Mouse (Mus musculus) spleen, postnatal 0 days (tissue): ENCODE data around the gene Ctf2. TPM values are rescaled to one million over a fixed set of nuclear protein-coding genes. Genes with fewer than 3 reads are reported as not detected.

Source experiments
- microRNA counts: library from miRNA; unstranded; fragments of <30 nt; microRNA quantifications from one replicate; lab custom pipeline; 2015
- polyA plus RNA-seq: library from polyadenylated mRNA; unstranded; fragments of >200 nt; fragmentation: Nextera tagmentation; extraction: Ambion mirVana; gene quantifications from 2 replicates; pipeline ENCODE4 v1.2.1, GENCODE M21; 2015

Ctf2 gene
- 0.15 and 0.26 TPM in 2 replicates for polyA plus RNA-seq

DNA sequence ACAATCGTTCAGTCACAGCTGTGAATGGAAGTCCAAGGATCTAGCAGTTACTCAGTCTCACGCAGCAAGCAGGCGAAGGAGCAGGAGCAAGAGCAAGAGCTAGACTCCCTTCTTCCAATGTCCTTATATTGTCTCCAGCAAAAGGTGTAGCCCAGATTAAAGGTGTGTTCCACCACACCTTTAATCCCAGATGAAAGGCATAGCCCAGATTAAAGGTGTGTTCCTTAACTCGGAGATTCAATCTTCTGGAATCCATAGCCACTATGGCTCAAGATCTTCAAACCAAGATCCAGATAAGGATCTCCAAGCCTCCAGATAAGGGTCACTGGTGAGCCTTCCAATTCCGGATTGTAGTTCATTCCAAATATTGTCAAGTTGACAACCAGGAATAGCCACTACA is at the start of gene Ctf2:
TSS of gene Ctf2 (minus strand) at position 101 of the 400 bp plus-strand sequence.

DNA sequence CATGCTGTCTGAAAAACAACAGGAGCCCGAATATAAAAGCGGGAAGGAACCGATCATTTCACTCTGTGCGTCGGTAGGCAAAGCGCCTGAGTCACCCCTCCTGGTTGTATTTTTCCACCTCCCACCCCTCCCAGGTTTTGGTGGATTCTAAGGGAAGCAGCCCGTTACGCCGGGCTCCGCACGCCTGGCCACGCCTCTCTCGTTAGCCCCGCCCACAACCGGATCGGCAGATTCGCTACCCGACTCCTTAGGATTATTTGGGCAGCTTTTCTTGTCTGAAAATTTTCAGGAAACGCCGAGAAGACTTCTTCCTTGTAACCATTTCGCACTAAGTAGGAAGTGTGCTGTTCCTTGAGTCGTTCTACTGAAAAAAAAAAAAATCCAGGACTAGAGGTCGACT is 44.5 kb upstream of the Ctf2 start, which contains the start of gene Setd1a:
TSS of gene Setd1a (plus strand) at position 245 of the 400 bp plus-strand sequence.

DNA sequence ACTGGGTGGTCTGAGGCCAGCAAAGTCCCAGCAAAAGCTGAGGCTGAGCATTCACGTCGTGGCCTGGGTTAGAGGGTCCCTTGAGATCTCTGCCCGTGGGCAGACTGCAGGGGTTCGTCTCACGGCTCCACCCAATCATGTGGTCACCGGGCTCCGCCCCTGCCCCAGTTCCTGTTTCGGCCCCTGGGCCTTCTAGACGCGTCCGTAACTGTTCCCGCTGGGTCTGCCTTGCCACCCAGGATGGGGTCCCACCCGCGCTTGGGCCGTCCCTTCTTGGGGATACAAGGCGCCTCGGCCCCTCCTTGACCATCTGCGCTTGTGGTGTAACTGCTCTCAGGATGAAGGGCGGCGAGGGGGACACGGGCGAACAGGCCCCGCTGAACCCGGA is 37.7 kb upstream of the Ctf2 start, which contains the start of gene Orai3:
TSS of gene Orai3 (plus strand) at position 165 of the 388 bp plus-strand sequence.

DNA sequence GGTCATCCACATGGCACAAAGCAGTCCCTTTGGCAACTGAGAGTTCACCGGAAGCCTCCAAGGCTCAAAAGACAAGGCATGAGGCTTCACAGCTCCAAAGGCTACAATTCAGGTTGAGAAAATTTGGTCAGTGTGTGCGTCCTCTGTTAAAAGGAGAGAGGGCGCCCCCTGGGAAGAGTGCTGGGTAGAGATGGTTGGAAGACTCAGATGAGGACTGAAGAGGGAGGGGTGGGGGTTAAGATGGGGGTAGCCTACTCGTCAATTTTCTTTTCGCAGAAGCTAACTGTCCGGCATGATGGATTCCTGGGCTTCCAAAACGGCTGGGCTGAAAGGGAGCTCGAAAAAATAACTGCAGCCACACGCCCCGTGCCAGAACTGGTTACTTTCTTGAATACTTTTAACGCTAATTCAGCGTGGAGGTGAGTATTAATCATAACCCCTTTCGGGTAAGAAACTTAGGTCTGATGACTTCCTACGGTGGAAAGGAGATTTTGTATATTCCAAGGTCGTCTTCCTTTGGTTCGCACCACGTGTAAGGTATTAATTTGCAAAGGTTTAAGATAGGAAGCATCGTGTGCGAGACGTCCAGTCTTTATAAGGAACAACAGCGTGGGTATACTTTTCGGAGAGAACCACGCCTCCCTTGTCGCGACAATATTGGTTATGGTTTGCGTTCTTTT is 12.5 kb upstream of the Ctf2 start, which contains the start of gene Fbxl19:
TSS of gene Fbxl19 (plus strand) at position 178 of the 680 bp plus-strand sequence.

DNA sequence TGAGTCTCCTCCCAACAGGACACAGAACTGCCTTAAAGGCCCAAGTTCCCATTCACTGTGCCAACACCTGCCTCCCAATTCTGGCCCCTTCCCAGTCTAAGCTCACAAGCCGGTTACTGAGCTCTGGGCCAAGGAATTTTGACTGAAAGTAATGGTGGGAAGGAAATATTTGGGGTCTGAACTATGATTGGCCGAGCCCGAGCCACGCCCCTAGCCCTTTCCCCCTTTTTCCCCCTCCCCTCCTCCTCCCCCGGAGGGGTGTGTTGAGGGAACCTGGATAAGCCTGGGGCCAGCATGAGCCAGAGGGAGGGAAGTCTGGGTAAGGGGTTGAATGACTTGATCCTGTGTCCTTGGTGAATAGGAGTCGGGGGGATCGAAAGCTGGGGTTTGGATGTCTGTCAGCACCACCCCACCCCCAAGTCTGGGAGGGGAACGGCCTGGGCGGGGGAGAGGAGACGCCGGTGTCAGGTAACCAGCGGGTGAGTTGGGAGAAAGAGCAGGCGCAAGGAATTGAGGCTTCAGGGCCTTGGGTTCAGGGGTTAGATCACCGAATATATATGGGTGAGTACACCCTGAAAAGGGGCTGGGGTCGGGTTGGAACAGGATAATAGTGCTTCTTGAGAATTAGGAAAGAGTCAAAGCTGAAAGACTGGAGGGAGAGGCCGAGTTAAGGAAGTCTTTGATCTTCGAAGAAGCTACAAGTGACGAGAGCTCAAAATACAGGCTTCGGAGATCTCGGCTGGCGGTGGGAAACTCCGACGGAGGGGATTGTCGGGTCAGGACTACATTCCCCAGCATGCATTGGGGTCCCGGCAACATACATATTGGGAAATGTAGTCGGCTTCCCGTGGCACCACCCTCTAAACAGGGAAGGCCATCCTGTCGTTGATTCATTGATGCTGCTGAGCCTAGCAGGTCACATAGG is 19.2 kb downstream of the Ctf2 start, which contains the start of gene Ctf1:
TSS of gene Ctf1 (plus strand) at position 276 of the 925 bp plus-strand sequence.

DNA sequence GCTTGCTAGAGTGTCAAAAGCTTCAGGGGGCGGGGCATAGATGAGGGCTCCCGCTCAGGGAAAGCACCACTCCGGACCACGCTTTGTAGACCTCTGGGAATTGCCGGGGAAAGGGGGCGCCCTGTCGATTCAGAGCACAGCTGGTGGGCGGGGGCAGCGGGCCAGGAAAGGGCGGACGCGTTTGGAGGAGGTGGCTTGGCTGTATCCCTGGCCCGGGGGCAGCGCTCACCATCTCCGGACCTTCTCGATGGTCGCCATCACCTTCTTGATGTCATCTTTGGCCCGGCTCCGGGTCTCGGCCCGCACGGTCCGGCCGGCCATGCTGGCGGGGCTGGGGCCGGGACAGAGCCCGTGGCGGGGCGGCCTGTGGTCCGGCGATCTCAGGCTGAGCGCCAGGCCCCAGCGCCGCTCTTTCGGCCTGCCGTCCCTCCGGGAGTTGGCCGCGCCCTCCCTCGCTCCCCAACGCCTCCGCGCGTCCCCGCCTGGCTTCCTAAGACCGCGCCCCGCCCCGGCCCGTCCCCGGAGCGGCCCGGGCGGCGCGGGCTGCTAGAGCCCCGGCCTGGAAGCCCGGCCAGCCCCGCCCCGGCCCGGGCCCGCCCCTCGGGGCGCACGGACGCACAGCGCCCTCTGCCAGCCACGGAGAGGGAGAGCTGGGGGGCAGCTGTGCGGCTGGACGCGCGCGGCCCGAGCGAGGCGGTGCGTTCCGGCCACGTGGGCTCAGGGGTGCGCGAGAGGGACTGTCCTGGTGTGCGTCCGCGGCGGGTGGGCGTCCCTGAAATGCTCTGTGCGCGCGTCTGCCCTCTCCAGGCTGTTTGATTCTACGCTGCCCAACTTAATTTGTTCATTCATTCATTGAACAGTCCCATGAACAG is 23.5 kb downstream of the Ctf2 start, which contains the start of gene Bcl7c:
TSS of gene Bcl7c (minus strand) at position 727 of the 872 bp plus-strand sequence.

MicroRNA genes within 50 kb of the gene (microRNA counts, 519-probe panel; counts per million panel counts)
- 2,530 counts per million, percentile 3 among the panel's probes with 10 or more counts for microRNA mmu-miR-762 (lab: Ali Mortazavi, UCI)

Other genes with a start within 250 kb of the Ctf2 start
- gene Srcap, start 220.2 kb downstream of the Ctf2 start, polyA plus RNA-seq, result 16.1 and 18.0 TPM in 2 replicates
- gene Gm42715, start 212.6 kb downstream of the Ctf2 start, polyA plus RNA-seq, result 9.1 and 10.1 TPM in 2 replicates
- 4.8 and 7.5 TPM in 2 replicates for gene Tmem265, start 170.8 kb downstream of the Ctf2 start, polyA plus RNA-seq
- gene Phkg2, start 158.8 kb downstream of the Ctf2 start, polyA plus RNA-seq, result 30.1 and 30.9 TPM in 2 replicates
- 7.6 and 9.4 TPM in 2 replicates for gene Ccdc189, start 143.6 kb downstream of the Ctf2 start, polyA plus RNA-seq
- 22.3 and 22.4 TPM in 2 replicates for gene Rnf40, start 143.4 kb downstream of the Ctf2 start, polyA plus RNA-seq
- gene Zfp629, start 116.4 kb downstream of the Ctf2 start, polyA plus RNA-seq, result 1.7 and 2.2 TPM in 2 replicates
- 27.9 and 29.8 TPM in 2 replicates for gene Bcl7c, start 23.2 kb downstream of the Ctf2 start, polyA plus RNA-seq
- gene Ctf1, start 19.4 kb downstream of the Ctf2 start, polyA plus RNA-seq, result 2.5 and 3.2 TPM in 2 replicates
- 4.8 and 4.9 TPM in 2 replicates for gene Fbxl19, start 12.4 kb upstream of the Ctf2 start, polyA plus RNA-seq
- 14.0 and 17.9 TPM in 2 replicates for gene Orai3, start 37.6 kb upstream of the Ctf2 start, polyA plus RNA-seq
- gene Setd1a, start 44.5 kb upstream of the Ctf2 start, polyA plus RNA-seq, result 13.0 and 14.9 TPM in 2 replicates
- not detected in 2 replicates for gene Gm49388, start 53.4 kb upstream of the Ctf2 start, polyA plus RNA-seq
- 15.4 and 17.9 TPM in 2 replicates for gene Hsd3b7, start 68.4 kb upstream of the Ctf2 start, polyA plus RNA-seq
- 31.5 and 36.4 TPM in 2 replicates for gene Stx4a, start 92.1 kb upstream of the Ctf2 start, polyA plus RNA-seq
- gene Stx1b, start 92.4 kb upstream of the Ctf2 start, polyA plus RNA-seq, result 0.32 and 0.75 TPM in 2 replicates
- 5.7 and 5.9 TPM in 2 replicates for gene Zfp646, start 144.1 kb upstream of the Ctf2 start, polyA plus RNA-seq
- 10.2 and 10.5 TPM in 2 replicates for gene Zfp668, start 144.7 kb upstream of the Ctf2 start, polyA plus RNA-seq
- 0.21 and 0.31 TPM in 2 replicates for gene Prss53, start 158.8 kb upstream of the Ctf2 start, polyA plus RNA-seq
- not detected in 2 replicates for gene Gm21974, start 163.3 kb upstream of the Ctf2 start, polyA plus RNA-seq
- gene Vkorc1, start 163.5 kb upstream of the Ctf2 start, polyA plus RNA-seq, result 66.3 and 74.3 TPM in 2 replicates
- gene Bckdk, start 171.9 kb upstream of the Ctf2 start, polyA plus RNA-seq, result 70.9 and 73.8 TPM in 2 replicates
- 19.3 and 20.4 TPM in 2 replicates for gene Kat8, start 180.3 kb upstream of the Ctf2 start, polyA plus RNA-seq
- 0.52 and 0.64 TPM in 2 replicates for gene Prss8, start 197.9 kb upstream of the Ctf2 start, polyA plus RNA-seq
- 1.9 TPM in 2 replicates for gene Prss36, start 214.6 kb upstream of the Ctf2 start, polyA plus RNA-seq
- gene Fus, start 235.3 kb upstream of the Ctf2 start, polyA plus RNA-seq, result 194 and 202 TPM in 2 replicates